Mouse (Mus musculus) liver, embryonic 13.5 days (tissue): ENCODE measurements around the gene Rsph3a. TPM values are rescaled to one million over a fixed set of nuclear protein-coding genes. Genes with fewer than 3 reads are reported as not detected.
"Not testable (repeated sequence)": the region's sequence is repeated elsewhere in the genome, so short reads cannot be mapped to it uniquely, and the experiment has no call there.

Source experiments
- ATAC-seq: fragments of 200-750 bp; cut with Nextera tagmentation; 2 replicates; pipeline ENCODE4 v1.8.0; 2017; ENCODE audit warnings: low read depth, mild to moderate bottlenecking, moderate number of reproducible peaks, moderate library complexity
- DNase-seq: peaks from one replicate; pipeline ENCODE4 v3.0.0; 2022
- H3K27ac ChIP-seq: fragments of 300-500 bp; sonication (generic); 2 replicates; pipeline ENCODE4 v1.5.1; 2015; ENCODE audit warnings: moderate library complexity, mild to moderate bottlenecking, inconsistent platforms
- H3K27me3 ChIP-seq: fragments of 300-500 bp; sonication (generic); 2 replicates; pipeline ENCODE4 v1.6.1; 2015; ENCODE audit warnings: mild to moderate bottlenecking, inconsistent platforms
- H3K36me3 ChIP-seq: fragments of 300-500 bp; sonication (generic); 2 replicates; pipeline ENCODE4 v1.6.1; 2015; ENCODE audit warnings: mild to moderate bottlenecking, inconsistent platforms
- H3K4me1 ChIP-seq: fragments of 300-500 bp; sonication (generic); replicated peaks from 2 replicates; pipeline ENCODE4 v1.6.1; 2015; ENCODE audit warnings: inconsistent platforms
- H3K4me2 ChIP-seq: fragments of 300-500 bp; sonication (generic); 2 replicates; pipeline ENCODE4 v1.6.1; 2015; ENCODE audit warnings: inconsistent platforms, mild to moderate bottlenecking, moderate library complexity
- H3K4me3 ChIP-seq: fragments of 300-500 bp; sonication (generic); replicated peaks from 2 replicates; pipeline ENCODE4 v1.5.1; 2015; ENCODE audit warnings: mild to moderate bottlenecking, inconsistent platforms
- H3K9ac ChIP-seq: fragments of 300-500 bp; sonication (generic); 2 replicates; pipeline ENCODE4 v1.6.1; 2015; ENCODE audit warnings: mild to moderate bottlenecking, inconsistent platforms
- H3K9me3 ChIP-seq: fragments of 300-500 bp; sonication (generic); replicated peaks from 2 replicates; pipeline ENCODE4 v1.6.1; 2016; ENCODE audit warnings: inconsistent platforms
- WGBS: fragments of 180-500 bp; shearing (Covaris S2); methylation state at CpG from one replicate; pipeline ENCODE4 v1.1.7; 2015; ENCODE audit not compliant: insufficient replicate concordance; 5-methylcytosine and 5-hydroxymethylcytosine counted together
- polyA plus RNA-seq: library from polyadenylated mRNA; unstranded; fragments of >200 nt; fragmentation: Nextera tagmentation; extraction: Ambion mirVana; gene quantifications from 2 replicates; pipeline ENCODE4 v1.2.1, GENCODE M21; 2015

Gene Rsph3a
- polyA plus RNA-seq, 1 experiment from 2014 or later = 20.6 TPM

- not testable (repeated sequence) for H3K4me3 ChIP-seq, ATAC-seq, H3K27ac ChIP-seq, H3K9ac ChIP-seq, DNase-seq, H3K4me1 ChIP-seq, H3K9me3 ChIP-seq, H3K4me2 ChIP-seq, H3K27me3 ChIP-seq, H3K36me3 ChIP-seq
- 55% methylated on average over 7 of the region's 7 CpGs for WGBS
Observed at GRCm38 (mm10) chr17:7987038-7987437, 41.6 kb downstream of the Rsph3a start.

GRCm38 (mm10) chr17:8003248-8003647, 57.8 kb downstream of the Rsph3a start:
- H3K4me2 ChIP-seq, H3K9me3 ChIP-seq, ATAC-seq, H3K27me3 ChIP-seq, DNase-seq, H3K27ac ChIP-seq, H3K4me3 ChIP-seq, H3K9ac ChIP-seq, H3K4me1 ChIP-seq, H3K36me3 ChIP-seq: not testable (repeated sequence)
- WGBS = 74% methylated on average over 10 of the region's 10 CpGs

GRCm38 (mm10) chr17:8006771-8007170, 61.4 kb downstream of the Rsph3a start:
- H3K36me3 ChIP-seq, H3K4me1 ChIP-seq, H3K27ac ChIP-seq, ATAC-seq, H3K9me3 ChIP-seq, DNase-seq, H3K9ac ChIP-seq, H3K4me3 ChIP-seq, H3K27me3 ChIP-seq, H3K4me2 ChIP-seq: not testable (repeated sequence)
- WGBS = 45% methylated on average over 1 of the region's 6 CpGs

GRCm38 (mm10) chr17:8009565-8009964, 64.2 kb downstream of the Rsph3a start:
- 21% methylated on average over 5 of the region's 7 CpGs for WGBS
- H3K9me3 ChIP-seq, H3K27me3 ChIP-seq, H3K36me3 ChIP-seq, DNase-seq, ATAC-seq, H3K9ac ChIP-seq, H3K27ac ChIP-seq, H3K4me2 ChIP-seq, H3K4me3 ChIP-seq, H3K4me1 ChIP-seq: not testable (repeated sequence)

GRCm38 (mm10) chr17:8013974-8014373, 68.6 kb downstream of the Rsph3a start:
- 49% methylated on average over 3 of the region's 4 CpGs for WGBS
- not testable (repeated sequence) for DNase-seq, ATAC-seq, H3K36me3 ChIP-seq, H3K27me3 ChIP-seq, H3K9me3 ChIP-seq, H3K4me2 ChIP-seq, H3K4me1 ChIP-seq, H3K27ac ChIP-seq, H3K4me3 ChIP-seq, H3K9ac ChIP-seq

GRCm38 (mm10) chr17:8022675-8023074, 77.3 kb downstream of the Rsph3a start:
- ATAC-seq, H3K27me3 ChIP-seq, H3K9me3 ChIP-seq, H3K4me1 ChIP-seq, H3K4me3 ChIP-seq, H3K4me2 ChIP-seq, H3K9ac ChIP-seq, H3K27ac ChIP-seq, H3K36me3 ChIP-seq, DNase-seq: not testable (repeated sequence)
- no CpG with 5 or more reads among the region's 6 CpGs for WGBS

GRCm38 (mm10) chr17:8027475-8028168, 82.2 kb downstream of the Rsph3a start:
- H3K27ac ChIP-seq, H3K36me3 ChIP-seq, H3K27me3 ChIP-seq, H3K4me3 ChIP-seq, H3K9me3 ChIP-seq, H3K4me2 ChIP-seq, DNase-seq, H3K9ac ChIP-seq, ATAC-seq, H3K4me1 ChIP-seq: not testable (repeated sequence)
- WGBS = no CpG with 5 or more reads among the region's 12 CpGs

Other genes starting within 250 kb of the Rsph3a start
- gene Fndc1, start 118.3 kb upstream of the Rsph3a start, polyA plus RNA-seq = 0.22 and 0.24 TPM in 2 replicates
- 0.93 and 1.1 TPM in 2 replicates for gene Tagap, start 19.6 kb upstream of the Rsph3a start, polyA plus RNA-seq
- not detected in 2 replicates for gene Gm49673, start 202.2 kb downstream of the Rsph3a start, polyA plus RNA-seq
- gene Rnaset2a, start 202.5 kb downstream of the Rsph3a start, polyA plus RNA-seq = 15.2 and 17.1 TPM in 2 replicates
- gene Fgfr1op, start 219.9 kb downstream of the Rsph3a start, polyA plus RNA-seq = 13.4 and 17.4 TPM in 2 replicates